Mouse (Mus musculus) T-helper 1 cell (primary cell): ENCODE results near the gene Ccdc85b.
"Not testable (repeated sequence)": the region's sequence is repeated elsewhere in the genome, so short reads cannot be mapped to it uniquely, and the experiment has no call there.

Experiments
- in situ Hi-C: fragments of 300-600 bp; cut with MboI, MseI; formaldehyde crosslinking; loops from one replicate; pipeline ENCODE4 v1.15.1; 2025; ENCODE audit warnings: high pct_unique_total_duplicates

The Ccdc85b gene

GRCm38 (mm10) chr19:5457746-5458442 lies at the start of gene Ccdc85b:
TSS of gene Ccdc85b (minus strand) at chr19:5457894.
- in situ Hi-C loops = no loop called here

- in situ Hi-C loops = no loop called here
Measured at GRCm38 (mm10) chr19:5503687-5504086, 46.0 kb upstream of the Ccdc85b start, which contains the start of gene 1700020D05Rik. TSS of gene 1700020D05Rik (minus strand) at chr19:5503787.

- in situ Hi-C loops = no loop called here
Measured at GRCm38 (mm10) chr19:5500330-5500875, 42.7 kb upstream of the Ccdc85b start.

- in situ Hi-C loops = no loop called here
Measured at GRCm38 (mm10) chr19:5496052-5496370, 38.3 kb upstream of the Ccdc85b start.

GRCm38 (mm10) chr19:5495353-5496051 lies 37.8 kb upstream of the Ccdc85b start:
- in situ Hi-C loops = no loop called here

GRCm38 (mm10) chr19:5494314-5494713 lies 36.6 kb upstream of the Ccdc85b start:
- in situ Hi-C loops = no loop called here

GRCm38 (mm10) chr19:5493301-5493721 lies 35.6 kb upstream of the Ccdc85b start:
- in situ Hi-C loops = not testable (repeated sequence)

GRCm38 (mm10) chr19:5492641-5493040 lies 34.9 kb upstream of the Ccdc85b start:
- in situ Hi-C loops = no loop called here

GRCm38 (mm10) chr19:5490898-5491708 lies 33.4 kb upstream of the Ccdc85b start:
- in situ Hi-C loops = no loop called here

GRCm38 (mm10) chr19:5490313-5490897 lies 32.7 kb upstream of the Ccdc85b start, which contains the start of gene Cfl1:
TSS of gene Cfl1 (plus strand) at chr19:5490455.
- in situ Hi-C loops = no loop called here

GRCm38 (mm10) chr19:5489721-5490120 lies 32.0 kb upstream of the Ccdc85b start:
- in situ Hi-C loops = not testable (repeated sequence)

- in situ Hi-C loops = no loop called here
Measured at GRCm38 (mm10) chr19:5488878-5489571, 31.3 kb upstream of the Ccdc85b start.

- in situ Hi-C loops = no loop called here
Measured at GRCm38 (mm10) chr19:5487768-5488550, 30.3 kb upstream of the Ccdc85b start, which contains the start of gene Mus81. TSS of gene Mus81 (minus strand) at chr19:5488402.

- in situ Hi-C loops = no loop called here
Measured at GRCm38 (mm10) chr19:5486771-5487170, 29.1 kb upstream of the Ccdc85b start.

- in situ Hi-C loops = no loop called here
Measured at GRCm38 (mm10) chr19:5486286-5486685, 28.6 kb upstream of the Ccdc85b start.

GRCm38 (mm10) chr19:5485821-5486220 lies 28.1 kb upstream of the Ccdc85b start:
- in situ Hi-C loops = no loop called here

GRCm38 (mm10) chr19:5485371-5485770 lies 27.7 kb upstream of the Ccdc85b start:
- in situ Hi-C loops = no loop called here

- in situ Hi-C loops = no loop called here
Measured at GRCm38 (mm10) chr19:5484496-5484895, 26.8 kb upstream of the Ccdc85b start.

- in situ Hi-C loops = no loop called here
Measured at GRCm38 (mm10) chr19:5483386-5484359, 26.0 kb upstream of the Ccdc85b start.
